Mouse (Mus musculus) kidney, embryonic 15.5 days (tissue): ENCODE measurements around the gene Lgals3bp. TPM values are rescaled to one million over a fixed set of nuclear protein-coding genes. Genes with fewer than 3 reads are reported as not detected.

ENCODE experiments used
- ATAC-seq: fragments of 200-750 bp; cut with Nextera tagmentation; replicated peaks from 2 replicates; pipeline ENCODE4 v1.8.0; 2017; ENCODE audit warnings: moderate TSS enrichment; ENCODE audit not compliant: low FRiP score
- H3K27ac ChIP-seq: fragments of 300-500 bp; sonication (generic); 2 replicates; pipeline ENCODE4 v1.5.1; 2015; ENCODE audit warnings: mild to moderate bottlenecking, inconsistent platforms
- H3K27me3 ChIP-seq: fragments of 300-500 bp; sonication (generic); 2 replicates; pipeline ENCODE4 v1.6.1; 2015; ENCODE audit warnings: inconsistent platforms
- H3K36me3 ChIP-seq: fragments of 300-500 bp; sonication (generic); 2 replicates; pipeline ENCODE4 v1.6.1; 2015; ENCODE audit warnings: inconsistent platforms
- H3K4me1 ChIP-seq: fragments of 300-500 bp; sonication (generic); 2 replicates; pipeline ENCODE4 v1.6.1; 2015; ENCODE audit warnings: inconsistent platforms
- H3K4me2 ChIP-seq: fragments of 300-500 bp; sonication (generic); 2 replicates; pipeline ENCODE4 v1.6.1; 2015; ENCODE audit warnings: moderate library complexity, mild to moderate bottlenecking, inconsistent platforms
- H3K4me3 ChIP-seq: fragments of 300-500 bp; sonication (generic); replicated peaks from 2 replicates; pipeline ENCODE4 v1.5.1; 2015; ENCODE audit warnings: mild to moderate bottlenecking, inconsistent platforms
- H3K9ac ChIP-seq: fragments of 300-500 bp; sonication (generic); 2 replicates; pipeline ENCODE4 v1.6.1; 2015; ENCODE audit warnings: mild to moderate bottlenecking, inconsistent platforms
- H3K9me3 ChIP-seq: fragments of 300-500 bp; sonication (generic); replicated peaks from 2 replicates; pipeline ENCODE4 v1.6.1; 2016; ENCODE audit warnings: inconsistent platforms
- WGBS: fragments of 180-500 bp; shearing (Covaris S2); methylation state at CpG from one replicate; pipeline ENCODE4 v1.1.7; 2015; ENCODE audit warnings: mixed read lengths; 5-methylcytosine and 5-hydroxymethylcytosine counted together
- polyA plus RNA-seq: library from polyadenylated mRNA; unstranded; fragments of >200 nt; fragmentation: Nextera tagmentation; extraction: Ambion mirVana; gene quantifications from 2 replicates; pipeline ENCODE4 v1.2.1, GENCODE M21; 2015

The Lgals3bp gene
- polyA plus RNA-seq, 1 experiment from 2014 or later: 18.2 TPM

DNA sequence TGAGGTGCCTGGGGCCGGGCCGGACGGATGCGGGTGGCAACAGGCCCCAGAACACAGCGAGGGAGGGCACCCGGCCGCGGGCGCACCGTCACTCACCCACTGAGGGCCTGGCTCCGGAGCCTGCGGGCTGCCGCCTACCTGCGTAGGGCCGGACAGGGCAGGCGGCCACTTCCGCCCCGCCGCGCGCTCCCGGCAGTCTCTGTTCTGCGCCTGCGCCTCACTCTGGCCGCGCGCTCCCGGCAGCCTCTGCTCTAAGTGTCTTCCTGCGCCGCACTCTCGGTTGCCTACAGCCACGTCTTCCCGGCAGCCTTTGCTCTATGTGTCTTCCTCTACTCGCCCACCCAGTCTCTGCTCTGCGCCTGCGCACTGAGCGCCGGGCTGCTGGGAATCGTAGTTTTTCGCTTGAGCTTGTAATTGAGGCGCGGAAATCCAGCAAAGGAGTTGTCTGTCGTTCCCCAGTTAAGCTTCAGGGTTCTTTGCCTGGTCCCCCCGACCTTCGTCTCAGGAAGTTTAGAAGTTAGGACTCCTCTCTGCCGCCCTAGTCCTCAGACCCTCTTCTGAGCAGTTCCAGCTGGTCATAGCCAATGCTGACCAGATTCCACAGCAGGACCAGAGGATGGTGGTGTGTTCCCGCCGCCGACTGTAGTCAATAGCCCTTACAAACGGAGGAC, 17.1 kb upstream of the Lgals3bp start, which contains the start of gene Cant1:
Cant1 (minus strand) TSS at position 253 of the 671 bp plus-strand sequence.
- peak within 1 kb of the TSS; percentile 84 for H3K4me2 ChIP-seq
- ATAC-seq: peak; percentile 96
- peak within 1 kb of the TSS; percentile 94 for H3K9ac ChIP-seq
- WGBS: under 1% methylated on average over 47 of the region's 50 CpGs
- H3K4me1 ChIP-seq: peaks cover 37% of the 10 kb centered on the region
- peak within 1 kb of the TSS; percentile 83 for H3K27ac ChIP-seq
- peak within 1 kb of the TSS; percentile 81 for H3K4me3 ChIP-seq
- peaks cover 26% of the 10 kb centered on the region for H3K36me3 ChIP-seq
- H3K27me3 ChIP-seq: no peaks in the 10 kb centered on the region
- no peaks in the 10 kb centered on the region for H3K9me3 ChIP-seq

DNA sequence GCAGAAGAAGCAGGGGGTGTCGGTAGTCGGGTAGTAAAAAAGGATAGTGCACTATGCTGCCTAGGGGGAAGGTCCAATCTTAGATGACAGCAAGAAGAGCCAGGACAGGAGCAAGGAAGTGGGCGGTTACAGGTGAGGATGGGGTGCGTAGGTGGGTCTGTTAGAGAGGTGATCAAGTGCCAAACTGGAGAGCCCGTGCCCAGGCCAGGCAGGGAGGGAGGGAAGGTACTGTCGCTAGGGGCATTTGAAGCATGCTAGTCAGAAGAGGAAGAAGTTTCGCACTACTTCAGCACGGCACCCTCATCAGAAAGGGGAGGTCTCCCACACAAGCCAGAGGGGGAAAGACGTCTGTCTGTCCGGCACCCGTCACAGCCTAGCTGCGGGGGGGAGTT, 16.5 kb upstream of the Lgals3bp start:
- peak overlapping the region; percentile 84 for H3K4me2 ChIP-seq
- no peaks in the 10 kb centered on the region for H3K27me3 ChIP-seq
- peaks cover 31% of the 10 kb centered on the region for H3K36me3 ChIP-seq
- no peaks in the 10 kb centered on the region for H3K9me3 ChIP-seq
- peaks cover 37% of the 10 kb centered on the region for H3K4me1 ChIP-seq
- peak overlapping the region; percentile 81 for H3K4me3 ChIP-seq
- H3K27ac ChIP-seq: peak overlapping the region; percentile 63
- 3% methylated on average over 11 of the region's 12 CpGs for WGBS
- H3K9ac ChIP-seq: peak overlapping the region; percentile 94
- ATAC-seq: no peak

GRCm38 (mm10) chr11:118417496-118417895, 15.6 kb upstream of the Lgals3bp start:
- H3K4me3 ChIP-seq: peak overlapping the region; percentile 81
- peaks cover 45% of the 10 kb centered on the region for H3K4me1 ChIP-seq
- peaks cover 32% of the 10 kb centered on the region for H3K36me3 ChIP-seq
- no peak overlapping the region for H3K27ac ChIP-seq
- no peak for ATAC-seq
- H3K9me3 ChIP-seq: no peaks in the 10 kb centered on the region
- 91% methylated on average over 9 of the region's 9 CpGs for WGBS
- H3K4me2 ChIP-seq: peak overlapping the region; percentile 84; the same call in 1 of the 2 replicates
- peak overlapping the region; percentile 94; the same call in 1 of the 2 replicates for H3K9ac ChIP-seq
- H3K27me3 ChIP-seq: no peaks in the 10 kb centered on the region

- H3K27ac ChIP-seq: no peak overlapping the region
- no peak overlapping the region for H3K4me2 ChIP-seq
- no peaks in the 10 kb centered on the region for H3K27me3 ChIP-seq
- peaks cover 35% of the 10 kb centered on the region for H3K36me3 ChIP-seq
- H3K4me1 ChIP-seq: peaks cover 60% of the 10 kb centered on the region
- H3K4me3 ChIP-seq: no peak overlapping the region
- 84% methylated on average over 7 of the region's 7 CpGs for WGBS
- H3K9ac ChIP-seq: no peak overlapping the region
- ATAC-seq: no peak
- no peaks in the 10 kb centered on the region for H3K9me3 ChIP-seq
These were observed 14.2 kb upstream of the Lgals3bp start for GRCm38 (mm10) chr11:118416046-118416445.

GRCm38 (mm10) chr11:118415630-118416029, 13.7 kb upstream of the Lgals3bp start:
- peaks cover 64% of the 10 kb centered on the region for H3K4me1 ChIP-seq
- WGBS: 87% methylated on average over 6 of the region's 6 CpGs
- no peak overlapping the region for H3K27ac ChIP-seq
- no peaks in the 10 kb centered on the region for H3K9me3 ChIP-seq
- no peak overlapping the region for H3K4me2 ChIP-seq
- H3K4me3 ChIP-seq: no peak overlapping the region
- no peaks in the 10 kb centered on the region for H3K27me3 ChIP-seq
- H3K9ac ChIP-seq: no peak overlapping the region
- peaks cover 39% of the 10 kb centered on the region for H3K36me3 ChIP-seq
- no peak for ATAC-seq

GRCm38 (mm10) chr11:118414270-118414669, 12.4 kb upstream of the Lgals3bp start:
- Histone ChIP-seq H3K27me3 (no peaks in the 10 kb centered on the region), H3K36me3 (peaks cover 52% of the 10 kb centered on the region), H3K27ac (no peak overlapping the region; the same call in 1 of the 2 replicates), H3K9me3 (no peaks in the 10 kb centered on the region), H3K9ac (no peak overlapping the region), H3K4me1 (peaks cover 62% of the 10 kb centered on the region), H3K4me3 (no peak overlapping the region), H3K4me2 (no peak overlapping the region)
- no peak for ATAC-seq
- WGBS: 77% methylated on average over 5 of the region's 5 CpGs

DNA sequence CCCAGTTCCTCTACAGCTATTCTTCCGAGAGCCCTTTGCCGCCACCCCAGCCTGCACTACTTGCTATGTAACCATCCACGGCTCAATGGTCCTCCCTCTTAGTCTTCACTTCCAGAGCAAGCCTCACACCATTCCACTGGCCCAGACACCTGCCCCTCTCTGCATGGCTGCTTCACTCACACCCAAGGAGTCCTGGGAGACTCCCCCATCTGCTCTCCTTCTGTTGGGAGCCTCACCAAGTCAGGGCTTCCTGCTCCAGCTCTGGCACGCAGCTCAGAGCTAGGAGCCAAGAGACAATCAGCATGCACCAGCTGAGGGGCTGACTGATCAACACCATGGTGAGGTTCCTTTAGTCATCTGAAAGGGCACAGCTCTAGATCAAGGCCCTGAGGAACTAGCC, 11.2 kb upstream of the Lgals3bp start:
- no peak overlapping the region for H3K4me3 ChIP-seq
- 0 out of 2 replicates have a peak overlapping the region, but pooled peaks have one; percentile 0 for H3K27ac ChIP-seq
- H3K4me2 ChIP-seq: no peak overlapping the region
- H3K9me3 ChIP-seq: no peaks in the 10 kb centered on the region
- H3K27me3 ChIP-seq: no peaks in the 10 kb centered on the region
- 68% methylated on average over 4 of the region's 4 CpGs for WGBS
- H3K4me1 ChIP-seq: peaks cover 58% of the 10 kb centered on the region
- ATAC-seq: no peak
- no peak overlapping the region for H3K9ac ChIP-seq
- peaks cover 64% of the 10 kb centered on the region for H3K36me3 ChIP-seq

DNA sequence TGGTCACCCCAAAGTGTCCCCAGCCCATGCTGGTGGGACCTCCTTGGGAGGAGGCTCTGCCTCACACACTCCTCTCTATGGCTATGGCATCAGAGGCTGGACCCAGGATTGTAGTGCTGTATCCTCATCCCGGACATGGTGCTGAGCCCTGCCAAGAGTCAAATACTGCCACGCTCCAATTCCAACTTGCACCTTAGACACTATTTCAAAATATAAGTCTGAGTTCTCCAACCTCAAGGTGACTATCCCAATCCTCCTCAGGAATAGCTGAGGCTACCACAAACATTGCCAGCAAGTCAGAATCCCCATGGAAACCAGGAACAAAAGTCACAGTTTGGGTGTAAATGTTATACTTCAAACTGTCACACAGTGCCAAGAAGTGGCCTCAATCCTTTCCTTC, 10.7 kb upstream of the Lgals3bp start:
- no peaks in the 10 kb centered on the region for H3K9me3 ChIP-seq
- no peak overlapping the region for H3K9ac ChIP-seq
- no peak overlapping the region for H3K4me3 ChIP-seq
- H3K4me2 ChIP-seq: no peak overlapping the region
- no peak overlapping the region for H3K27ac ChIP-seq
- peaks cover 53% of the 10 kb centered on the region for H3K4me1 ChIP-seq
- ATAC-seq: no peak
- no peaks in the 10 kb centered on the region for H3K27me3 ChIP-seq
- 82% methylated on average over 2 of the region's 2 CpGs for WGBS
- peaks cover 68% of the 10 kb centered on the region for H3K36me3 ChIP-seq

GRCm38 (mm10) chr11:118411271-118411670, 9.4 kb upstream of the Lgals3bp start:
- no peak overlapping the region for H3K9ac ChIP-seq
- WGBS: 58% methylated on average over 8 of the region's 8 CpGs
- peaks cover 79% of the 10 kb centered on the region for H3K36me3 ChIP-seq
- H3K27me3 ChIP-seq: no peaks in the 10 kb centered on the region
- H3K4me2 ChIP-seq: no peak overlapping the region
- ATAC-seq: peak; percentile 65; the same call in 1 of the 2 replicates
- peaks cover 49% of the 10 kb centered on the region for H3K4me1 ChIP-seq
- no peak overlapping the region for H3K4me3 ChIP-seq
- peak overlapping the region; percentile 78 for H3K27ac ChIP-seq
- H3K9me3 ChIP-seq: no peaks in the 10 kb centered on the region

GRCm38 (mm10) chr11:118410479-118410878, 8.6 kb upstream of the Lgals3bp start:
- Histone ChIP-seq H3K4me1 (peaks cover 51% of the 10 kb centered on the region), H3K27me3 (no peaks in the 10 kb centered on the region), H3K9ac (no peak overlapping the region), H3K9me3 (no peaks in the 10 kb centered on the region), H3K36me3 (peaks cover 78% of the 10 kb centered on the region), H3K4me2 (no peak overlapping the region), H3K27ac (peak overlapping the region; percentile 78; the same call in 1 of the 2 replicates), H3K4me3 (no peak overlapping the region)
- no peak for ATAC-seq
- WGBS: 78% methylated on average over 10 of the region's 10 CpGs

DNA sequence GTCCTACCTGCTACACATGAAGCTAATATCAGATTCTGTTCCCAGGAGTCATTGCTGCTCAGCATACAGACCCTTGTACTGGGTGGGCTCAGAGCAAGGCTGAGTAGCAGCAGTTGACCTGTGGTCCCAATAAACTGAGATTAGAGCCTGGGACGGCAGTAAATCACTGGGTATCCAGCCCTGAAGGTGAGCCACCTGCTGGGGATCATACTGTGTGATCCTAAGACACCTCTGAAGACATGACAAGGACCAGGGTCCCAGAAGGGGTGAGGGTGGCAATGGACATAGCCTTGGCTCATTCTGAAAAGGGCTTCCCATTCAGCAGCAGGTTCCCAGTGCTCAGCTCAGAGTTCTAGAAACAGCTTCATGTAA, 8.2 kb upstream of the Lgals3bp start:
- 77% methylated on average over 1 of the region's 1 CpGs for WGBS
- no peak overlapping the region for H3K4me2 ChIP-seq
- peaks cover 74% of the 10 kb centered on the region for H3K36me3 ChIP-seq

GRCm38 (mm10) chr11:118409106-118410072, 7.5 kb upstream of the Lgals3bp start:
- Histone ChIP-seq H3K4me3 (no peak overlapping the region), H3K9me3 (no peaks in the 10 kb centered on the region), H3K4me1 (peaks cover 58% of the 10 kb centered on the region), H3K4me2 (no peak overlapping the region), H3K27me3 (no peaks in the 10 kb centered on the region), H3K36me3 (peaks cover 68% of the 10 kb centered on the region), H3K27ac (no peak overlapping the region), H3K9ac (no peak overlapping the region)
- ATAC-seq: no peak
- WGBS: 74% methylated on average over 12 of the region's 12 CpGs

More for the DNA sequence above, 8.2 kb upstream of the Lgals3bp start:
- Histone ChIP-seq H3K4me3 (no peak overlapping the region), H3K27me3 (no peaks in the 10 kb centered on the region), H3K9me3 (no peaks in the 10 kb centered on the region), H3K9ac (no peak overlapping the region), H3K27ac (no peak overlapping the region), H3K4me1 (peaks cover 53% of the 10 kb centered on the region)
- no peak for ATAC-seq
